Mouse (Mus musculus) urinary bladder, postnatal 14 days (tissue): ENCODE measurements at regions not wholly inside any gene's neighbourhood (a gene's known extent, or its start where the extent isn't known, plus 50 kb on each side); places are given as distances from the start of the nearest gene placed in this dataset.
A peak's percentile ranks its signal among the peaks of the same experiment; 100 is the strongest.

Source experiments
- DNase-seq: peaks from one replicate; pipeline ENCODE4 v3.0.0; 2021; ENCODE audit warnings: low spot score

DNA sequence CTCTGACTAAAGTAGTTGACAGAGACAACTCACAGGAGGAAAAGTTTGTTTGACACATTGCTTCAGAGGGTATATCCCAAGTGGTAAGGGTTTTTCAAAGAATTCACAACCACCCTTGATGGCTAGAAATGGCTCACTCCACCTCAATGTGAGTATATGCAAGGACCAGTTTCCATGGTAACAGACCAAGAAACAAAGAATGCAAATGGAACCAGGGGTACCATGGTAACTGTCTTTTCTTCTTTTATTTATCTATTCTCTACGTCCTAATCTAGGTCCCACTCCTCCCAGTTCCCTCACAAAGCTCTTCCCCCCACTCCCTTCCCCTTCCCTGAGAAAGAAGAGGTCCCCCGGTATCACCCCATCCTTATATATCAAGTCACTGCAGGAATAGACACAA is 57.5 kb downstream of the Ins1 start:
- DNase-seq: no peak

DNA sequence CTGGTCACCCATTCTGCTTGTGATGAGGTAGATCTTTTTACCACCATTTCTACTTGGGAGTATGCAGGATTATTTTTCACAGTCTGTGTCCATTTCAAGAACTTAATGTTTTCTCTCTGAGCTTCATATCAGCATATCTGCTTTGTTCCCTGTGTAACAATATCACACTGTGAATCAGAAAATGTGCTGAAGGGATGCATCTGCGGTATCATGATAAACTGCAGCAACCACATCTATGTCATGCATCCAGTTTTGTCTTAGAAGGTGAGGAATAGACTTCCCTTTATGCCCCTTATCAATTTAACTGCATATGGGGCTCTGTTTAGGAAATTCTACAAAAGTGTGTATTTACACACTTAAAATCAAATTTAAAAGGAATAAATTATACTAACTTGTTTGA is 67.3 kb downstream of the Ins1 start:
- DNase-seq: no peak

DNA sequence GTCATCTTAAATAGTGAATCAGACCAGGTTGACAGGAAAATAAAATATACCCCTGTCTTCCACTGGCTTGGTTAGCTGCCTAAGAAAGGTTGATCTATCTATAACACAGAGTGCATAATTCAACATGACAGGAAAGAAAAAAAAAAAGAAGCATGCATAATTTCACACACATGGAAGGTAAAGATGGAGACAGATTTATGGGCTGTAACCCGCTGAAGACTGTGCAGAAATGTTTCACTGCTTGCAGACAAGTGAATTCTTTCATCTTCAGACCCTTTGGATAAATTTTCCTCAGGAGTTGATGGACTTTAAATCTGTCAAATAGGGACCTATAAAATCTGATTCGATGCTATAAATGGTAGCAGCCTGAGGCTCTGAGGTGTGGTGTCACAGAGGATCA is 91.1 kb downstream of the Ins1 start:
- no peak for DNase-seq

DNA sequence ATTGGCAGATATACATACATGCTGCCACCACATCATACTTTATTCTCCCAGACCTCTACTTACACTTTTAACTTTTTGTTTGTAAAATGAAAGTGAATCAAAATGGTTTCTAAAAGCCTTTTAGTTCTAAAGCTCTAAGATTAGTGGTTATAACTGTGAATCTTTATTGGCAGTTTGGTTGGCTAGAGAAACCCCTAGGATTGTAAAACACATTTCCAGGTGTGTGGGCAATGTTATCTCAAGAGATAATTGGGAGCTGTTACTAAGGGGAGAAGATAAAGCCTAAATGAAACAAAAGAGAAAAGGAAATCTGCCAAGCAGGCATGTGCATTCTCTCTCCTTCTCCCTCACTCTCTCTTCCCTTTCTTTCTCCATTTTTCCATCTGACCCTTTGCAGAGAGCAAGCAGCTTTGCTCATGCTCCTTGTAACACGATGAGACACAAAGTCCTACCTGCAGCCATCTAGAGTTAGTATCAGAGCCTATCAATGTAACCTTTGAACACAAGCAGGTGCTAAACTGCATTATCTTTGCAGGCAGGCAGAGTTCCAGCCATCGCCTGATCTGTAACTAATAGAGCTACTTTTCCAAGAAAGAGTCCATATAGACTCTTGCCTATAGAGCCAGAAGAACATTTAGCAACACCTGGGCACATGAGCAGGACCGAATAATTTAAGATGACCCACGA is 110.9 kb downstream of the Ins1 start:
- no peak for DNase-seq

DNA sequence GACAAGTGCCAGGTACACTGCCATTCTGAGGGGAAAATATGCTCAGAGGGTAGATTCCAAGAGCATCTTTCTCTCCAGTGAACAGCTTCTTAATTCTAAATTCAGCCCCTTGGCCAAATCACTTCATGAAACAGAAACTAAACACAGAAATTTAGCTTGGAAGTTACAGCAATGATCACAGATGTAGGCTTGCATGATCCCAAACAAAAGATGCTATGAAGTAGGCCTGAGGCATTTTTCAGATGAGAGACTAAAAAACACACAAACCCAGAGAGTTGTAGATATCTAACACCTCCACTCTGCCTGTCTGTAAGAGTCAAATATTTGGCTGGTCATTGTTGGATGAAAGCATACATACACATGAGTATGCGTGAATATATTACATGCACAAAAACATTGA is 142.6 kb downstream of the Ins1 start:
- DNase-seq: no peak

DNA sequence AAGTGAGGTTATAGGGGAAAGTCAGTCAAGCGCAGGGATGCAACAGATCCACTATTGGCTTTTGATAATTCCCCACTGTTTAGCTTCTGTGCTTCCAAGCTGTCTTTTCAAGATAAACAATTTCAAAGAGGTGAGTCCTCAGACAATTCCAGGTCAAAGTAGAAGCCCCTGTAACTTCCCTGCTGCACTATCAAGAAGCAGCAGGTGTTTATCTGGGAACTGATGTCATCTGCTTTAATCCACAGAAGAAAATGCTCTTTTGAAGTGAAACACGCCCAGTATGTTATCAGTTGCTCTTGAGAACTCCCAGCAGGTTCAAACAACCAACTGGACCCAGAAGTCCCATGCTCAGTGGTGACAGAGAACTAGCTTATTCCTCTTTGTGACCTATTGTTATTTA is 164.7 kb downstream of the Ins1 start:
- no peak for DNase-seq

DNA sequence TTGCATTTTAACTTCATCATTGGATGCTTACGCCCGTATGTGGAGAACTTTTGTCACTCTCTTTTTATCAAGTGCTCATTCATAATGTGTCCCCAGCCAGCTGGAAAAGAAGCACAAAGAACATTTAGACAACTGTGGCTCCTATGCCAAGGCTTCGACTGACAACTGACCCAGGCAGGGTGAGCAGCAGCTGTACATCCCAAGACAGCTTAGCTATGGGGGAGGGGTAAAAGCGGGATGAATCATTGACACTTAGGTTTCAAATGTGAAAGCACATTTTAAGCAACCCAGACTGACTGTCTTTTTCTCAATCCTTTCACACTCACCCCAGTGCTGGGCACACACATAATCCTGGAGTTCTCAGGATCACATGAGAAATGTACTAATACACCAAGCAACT is 178.4 kb downstream of the Ins1 start:
- DNase-seq: no peak

DNA sequence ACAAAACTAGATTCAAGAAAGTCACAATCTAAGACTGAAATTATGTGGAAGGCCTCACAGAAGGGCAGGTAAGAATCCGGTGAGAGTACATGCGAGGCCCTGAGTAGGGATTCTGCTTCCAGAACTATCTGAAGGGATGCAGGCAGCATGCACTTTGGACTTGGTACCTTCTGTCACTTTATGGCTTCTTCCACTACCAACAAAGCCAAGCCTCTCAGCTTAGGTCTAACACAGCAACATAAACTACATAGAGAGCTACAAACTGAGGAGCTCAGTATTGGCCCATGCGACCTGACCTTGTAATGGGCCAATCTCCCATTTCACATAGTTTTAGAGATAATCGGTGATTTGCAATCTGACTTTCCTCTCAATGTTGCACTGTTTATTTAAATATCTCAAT is 184.8 kb downstream of the Ins1 start:
- DNase-seq: no peak

DNA sequence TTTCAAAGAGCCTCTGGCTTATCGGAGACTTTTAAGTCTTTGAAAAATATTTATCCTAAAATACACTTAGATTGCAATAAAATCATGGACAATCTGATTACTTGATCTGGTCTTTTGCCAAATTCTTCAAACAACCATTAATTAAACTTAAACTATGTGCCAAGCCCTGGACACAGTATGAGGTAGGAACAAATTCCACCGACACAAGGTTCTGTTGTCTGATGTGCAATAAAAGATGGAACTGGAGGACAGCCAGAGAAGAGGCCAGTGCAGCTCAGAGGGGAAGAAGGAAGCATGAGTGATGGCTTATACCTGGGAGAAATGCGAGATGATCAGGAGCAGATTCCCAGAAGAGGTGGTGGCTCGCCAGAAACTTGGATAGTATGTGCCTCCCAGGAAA is 185.3 kb downstream of the Ins1 start:
- DNase-seq: peak; percentile 21
